Mouse (Mus musculus): ENCODE measurements at regions not wholly inside any gene's neighbourhood (a gene's known extent, or its start where the extent isn't known, plus 50 kb on each side); places are given as distances from the start of the nearest gene placed in this dataset.

DNA sequence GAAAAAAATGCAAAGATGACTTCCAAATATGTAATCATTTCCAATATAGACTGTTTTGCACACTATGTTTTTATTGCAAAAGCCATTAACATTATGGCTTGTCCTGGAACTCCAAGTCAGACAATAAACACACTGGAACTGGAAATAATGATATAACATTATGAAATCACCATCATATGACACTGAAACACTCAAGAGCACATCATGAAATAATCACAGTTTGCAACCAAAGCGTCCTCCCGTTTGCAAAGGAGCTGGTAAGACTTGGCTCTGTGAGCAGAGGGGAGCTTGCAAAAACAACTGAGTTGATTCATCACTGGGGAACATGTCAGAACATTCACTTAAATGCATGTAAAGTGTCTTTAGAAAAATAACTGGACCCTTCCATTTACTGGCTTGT, 562.1 kb upstream of the Atp2b1 start:
- H3K4me2 ChIP-seq (ENCODE audit: low read depth, low read length): no peak overlapping the region
- no peaks in the 10 kb centered on the region for H3K9me3 ChIP-seq (replicated peaks; ENCODE audit: control insufficient read depth, low read length)
- no peak overlapping the region for H3K9ac ChIP-seq (replicated peaks; ENCODE audit: low read depth, low read length)
- 66% methylated on average over 2 of the region's 2 CpGs for WGBS
- ATAC-seq (ENCODE audit: insufficient read depth, low read depth) (no peak), DNase-seq (ENCODE audit: low spot score) (no peak)
- no peaks in the 10 kb centered on the region for H3K27me3 ChIP-seq (ENCODE audit: control insufficient read depth, insufficient read depth, low read length)
- H3K4me1 ChIP-seq (ENCODE audit: control insufficient read depth, insufficient read depth): peaks cover 5% of the 10 kb centered on the region; the same call in 1 of the 2 replicates
- no peak for TF ChIP-seq CTCF (IDR thresholded peaks at IDR 0.05; ENCODE audit: low read depth)
- H3K27ac ChIP-seq (ENCODE audit: low read depth): no peak overlapping the region
- H3K4me3 ChIP-seq (ENCODE audit: low read depth, low read length): no peak overlapping the region
- no peaks in the 10 kb centered on the region for H3K36me3 ChIP-seq (replicated peaks; ENCODE audit: control insufficient read depth, insufficient read depth, low read length)

DNA sequence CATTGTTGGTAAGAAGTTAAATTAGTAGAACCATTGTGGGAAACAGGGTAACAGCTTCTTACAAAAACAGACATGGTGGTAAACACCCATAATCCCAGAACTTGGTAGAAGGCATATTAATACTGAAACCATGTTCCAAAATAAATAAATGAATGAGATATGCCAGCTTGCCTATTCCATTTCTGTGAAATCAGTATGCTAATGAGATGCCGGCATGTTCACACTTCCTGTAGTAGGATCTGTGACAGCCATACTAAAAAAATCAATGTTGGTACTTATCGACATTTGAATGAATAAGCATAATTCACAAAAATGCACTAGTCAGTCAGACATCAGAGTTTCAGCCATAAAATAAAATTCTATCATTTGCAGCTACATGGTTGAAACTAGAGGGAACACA, 559.7 kb upstream of the Atp2b1 start:
- no peak overlapping the region for H3K4me2 ChIP-seq (ENCODE audit: low read depth, low read length)
- no peaks in the 10 kb centered on the region for H3K27me3 ChIP-seq (ENCODE audit: control insufficient read depth, insufficient read depth, low read length)
- no peak for DNase-seq (ENCODE audit: low spot score)
- 81% methylated on average over 2 of the region's 2 CpGs for WGBS
- no peaks in the 10 kb centered on the region for H3K9me3 ChIP-seq (replicated peaks; ENCODE audit: control insufficient read depth, low read length)
- no peak overlapping the region for H3K27ac ChIP-seq (ENCODE audit: low read depth)
- no peak for ATAC-seq (ENCODE audit: insufficient read depth, low read depth)
- no peak for TF ChIP-seq EP300 (IDR thresholded peaks at IDR 0.05; ENCODE audit: low read depth)
- no peak for TF ChIP-seq CTCF (IDR thresholded peaks at IDR 0.05; ENCODE audit: low read depth)
- H3K9ac ChIP-seq (replicated peaks; ENCODE audit: low read depth, low read length): no peak overlapping the region
- peaks cover under 1% of the 10 kb centered on the region; the same call in 1 of the 2 replicates for H3K4me1 ChIP-seq (ENCODE audit: control insufficient read depth, insufficient read depth)
- no peaks in the 10 kb centered on the region for H3K36me3 ChIP-seq (replicated peaks; ENCODE audit: control insufficient read depth, insufficient read depth, low read length)
- H3K4me3 ChIP-seq (ENCODE audit: low read depth, low read length): no peak overlapping the region

DNA sequence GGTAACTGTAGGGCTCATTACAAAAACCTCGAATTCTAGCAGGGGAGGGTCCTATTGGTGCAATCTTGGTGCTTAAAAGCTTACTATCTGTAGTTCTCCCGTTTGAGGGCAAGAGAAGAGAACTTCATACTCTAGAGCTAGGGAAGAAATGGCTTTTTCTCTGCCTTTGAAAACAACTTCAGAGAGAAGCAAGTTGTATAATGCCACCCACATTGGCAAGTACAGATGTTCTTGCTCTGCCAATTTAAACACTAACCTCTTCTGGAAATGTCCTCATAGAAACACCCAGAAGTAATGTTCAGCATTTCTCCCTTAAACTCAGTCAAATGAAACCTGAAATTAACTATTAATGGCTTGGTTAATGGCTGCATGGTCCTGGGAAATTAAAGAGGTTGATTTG, 549.6 kb upstream of the Atp2b1 start:
- no peak for ATAC-seq (ENCODE audit: insufficient read depth, low read depth)
- Histone ChIP-seq H3K9ac (replicated peaks; ENCODE audit: low read depth, low read length) (no peak overlapping the region), H3K4me2 (ENCODE audit: low read depth, low read length) (no peak overlapping the region), H3K4me3 (ENCODE audit: low read depth, low read length) (no peak overlapping the region), H3K27me3 (ENCODE audit: control insufficient read depth, insufficient read depth, low read length) (no peaks in the 10 kb centered on the region), H3K27ac (ENCODE audit: low read depth) (no peak overlapping the region), H3K9me3 (replicated peaks; ENCODE audit: control insufficient read depth, low read length) (no peaks in the 10 kb centered on the region), H3K36me3 (replicated peaks; ENCODE audit: control insufficient read depth, insufficient read depth, low read length) (no peaks in the 10 kb centered on the region), H3K4me1 (ENCODE audit: control insufficient read depth, insufficient read depth) (no peaks in the 10 kb centered on the region)
- no peak for DNase-seq (ENCODE audit: low spot score)
- TF ChIP-seq EP300 (IDR thresholded peaks at IDR 0.05; ENCODE audit: low read depth) (no peak), CTCF (IDR thresholded peaks at IDR 0.05; ENCODE audit: low read depth) (no peak)
- WGBS: 55% methylated on average over 2 of the region's 2 CpGs

DNA sequence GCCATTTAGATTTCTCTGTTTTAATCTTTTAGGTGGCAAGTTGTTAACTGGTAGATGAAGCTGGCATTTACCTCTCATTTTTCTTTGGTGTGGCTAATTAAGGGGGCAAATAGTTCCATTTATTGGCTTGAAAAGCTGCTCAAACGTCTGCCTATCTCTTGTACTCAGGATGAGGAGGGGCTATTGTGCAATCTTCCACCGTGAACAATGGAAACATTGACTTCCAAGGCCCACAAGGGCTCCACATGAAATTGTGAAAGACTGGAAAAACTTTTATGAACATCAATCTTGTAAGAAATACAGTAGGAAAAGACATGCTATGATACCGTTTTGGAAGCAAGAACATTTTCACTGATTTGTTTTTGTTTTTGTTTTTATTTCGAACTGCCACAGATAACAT, 541.6 kb upstream of the Atp2b1 start:
- WGBS: 53% methylated on average over 4 of the region's 4 CpGs
- H3K27me3 ChIP-seq (ENCODE audit: control insufficient read depth, insufficient read depth, low read length): no peaks in the 10 kb centered on the region
- no peak overlapping the region for H3K4me3 ChIP-seq (ENCODE audit: low read depth, low read length)
- no peaks in the 10 kb centered on the region for H3K4me1 ChIP-seq (ENCODE audit: control insufficient read depth, insufficient read depth)
- no peak for TF ChIP-seq EP300 (IDR thresholded peaks at IDR 0.05; ENCODE audit: low read depth)
- no peak for TF ChIP-seq CTCF (IDR thresholded peaks at IDR 0.05; ENCODE audit: low read depth)
- no peak overlapping the region for H3K27ac ChIP-seq (ENCODE audit: low read depth)
- H3K9me3 ChIP-seq (replicated peaks; ENCODE audit: control insufficient read depth, low read length): no peaks in the 10 kb centered on the region
- H3K36me3 ChIP-seq (replicated peaks; ENCODE audit: control insufficient read depth, insufficient read depth, low read length): no peaks in the 10 kb centered on the region
- ATAC-seq (ENCODE audit: insufficient read depth, low read depth) (no peak), DNase-seq (ENCODE audit: low spot score) (no peak)
- H3K4me2 ChIP-seq (ENCODE audit: low read depth, low read length): no peak overlapping the region
- no peak overlapping the region for H3K9ac ChIP-seq (replicated peaks; ENCODE audit: low read depth, low read length)

DNA sequence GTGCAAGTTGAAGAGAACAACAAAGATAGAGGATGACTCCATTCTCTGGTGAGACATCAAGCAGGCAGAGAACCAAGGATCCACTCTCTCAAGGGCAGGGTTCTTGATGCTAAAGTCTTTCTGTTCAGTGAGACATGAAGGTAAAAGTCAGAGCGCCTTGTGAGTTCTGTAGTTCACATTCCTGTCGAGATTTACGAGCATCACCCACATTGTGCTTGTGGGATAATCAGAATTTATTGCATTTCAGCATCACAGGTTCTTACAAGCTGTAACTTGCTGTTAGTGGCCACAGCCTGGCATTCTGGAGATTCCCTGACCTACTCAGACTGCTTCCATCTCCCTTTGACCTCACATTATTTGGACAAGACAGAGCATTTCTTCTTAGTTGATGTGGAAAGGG, 540.9 kb upstream of the Atp2b1 start:
- no peak overlapping the region for H3K27ac ChIP-seq (ENCODE audit: low read depth)
- no peak overlapping the region for H3K4me3 ChIP-seq (ENCODE audit: low read depth, low read length)
- no peak for TF ChIP-seq CTCF (IDR thresholded peaks at IDR 0.05; ENCODE audit: low read depth)
- TF ChIP-seq EP300 (IDR thresholded peaks at IDR 0.05; ENCODE audit: low read depth): no peak
- WGBS: 78% methylated on average over 3 of the region's 3 CpGs
- no peaks in the 10 kb centered on the region for H3K4me1 ChIP-seq (ENCODE audit: control insufficient read depth, insufficient read depth)
- no peak overlapping the region for H3K9ac ChIP-seq (replicated peaks; ENCODE audit: low read depth, low read length)
- ATAC-seq (ENCODE audit: insufficient read depth, low read depth) (no peak), DNase-seq (ENCODE audit: low spot score) (no peak)
- H3K9me3 ChIP-seq (replicated peaks; ENCODE audit: control insufficient read depth, low read length): no peaks in the 10 kb centered on the region
- H3K4me2 ChIP-seq (ENCODE audit: low read depth, low read length): no peak overlapping the region
- no peaks in the 10 kb centered on the region for H3K36me3 ChIP-seq (replicated peaks; ENCODE audit: control insufficient read depth, insufficient read depth, low read length)
- no peaks in the 10 kb centered on the region for H3K27me3 ChIP-seq (ENCODE audit: control insufficient read depth, insufficient read depth, low read length)

DNA sequence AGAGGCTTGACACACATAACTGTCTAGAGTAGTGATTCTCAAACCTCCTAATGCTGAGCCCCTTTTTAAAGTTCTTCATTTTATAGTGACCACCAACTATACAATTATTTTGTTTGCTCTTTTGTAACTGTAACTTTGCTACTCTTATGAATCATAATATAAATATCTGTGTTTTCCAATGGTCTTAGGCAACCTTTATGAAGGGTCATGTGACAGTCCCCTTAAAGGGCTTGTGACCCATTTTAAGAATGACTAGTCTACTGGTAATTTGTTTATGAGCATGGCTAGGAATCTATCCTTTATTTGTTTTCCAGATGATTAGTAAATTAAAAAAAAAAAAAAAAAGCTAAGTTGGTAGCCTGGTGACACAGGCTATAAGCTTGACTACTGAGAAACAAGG, 539.5 kb upstream of the Atp2b1 start:
- Histone ChIP-seq H3K36me3 (replicated peaks; ENCODE audit: control insufficient read depth, insufficient read depth, low read length) (no peaks in the 10 kb centered on the region), H3K9ac (replicated peaks; ENCODE audit: low read depth, low read length) (no peak overlapping the region), H3K4me3 (ENCODE audit: low read depth, low read length) (no peak overlapping the region), H3K4me2 (ENCODE audit: low read depth, low read length) (no peak overlapping the region), H3K27ac (ENCODE audit: low read depth) (no peak overlapping the region), H3K4me1 (ENCODE audit: control insufficient read depth, insufficient read depth) (no peaks in the 10 kb centered on the region), H3K27me3 (ENCODE audit: control insufficient read depth, insufficient read depth, low read length) (no peaks in the 10 kb centered on the region), H3K9me3 (replicated peaks; ENCODE audit: control insufficient read depth, low read length) (no peaks in the 10 kb centered on the region)
- TF ChIP-seq CTCF (IDR thresholded peaks at IDR 0.05; ENCODE audit: low read depth) (no peak), EP300 (IDR thresholded peaks at IDR 0.05; ENCODE audit: low read depth) (no peak)
- ATAC-seq (ENCODE audit: insufficient read depth, low read depth): no peak
- DNase-seq (ENCODE audit: low spot score): no peak

Data from heart, postnatal 0 days (tissue).